Mouse (Mus musculus) MEL (cell line): Measurements from ENCODE around the gene Tepsin. TPM values are rescaled to one million over a fixed set of nuclear protein-coding genes. Genes with fewer than 3 reads are reported as not detected.

Experiments
- DNase-seq: peaks from one replicate; pipeline ENCODE4 v3.0.0; 2011; ENCODE audit warnings: low read depth, low spot score
- H3K27ac ChIP-seq: 2 replicates; pipeline ENCODE4 v1.5.1; 2012; ENCODE audit warnings: low read depth, mild to moderate bottlenecking, control low read depth, low read length, moderate library complexity; ENCODE audit not compliant: control insufficient read depth
- H3K27me3 ChIP-seq, 2 experiments: fragments of 150-350 bp in 1 of 2; sonication (generic) in 1 of 2; 2 replicates each; pipeline ENCODE4 v1.6.1; 2012; ENCODE audit warnings: low read length in 2 of 2, mild to moderate bottlenecking in 2 of 2, improper control_type of control experiment in 1 of 2, moderate library complexity in 1 of 2; ENCODE audit not compliant: insufficient read depth in 2 of 2, control insufficient read depth in 1 of 2
- H3K36me3 ChIP-seq, 2 experiments: 2 replicates each; pipeline ENCODE4 v1.6.1; 2012 to 2014; ENCODE audit warnings: low read length in 2 of 2, improper control_type of control experiment in 1 of 2, inconsistent platforms in 1 of 2, mild to moderate bottlenecking in 1 of 2; ENCODE audit not compliant: insufficient read depth in 2 of 2, control insufficient read depth in 1 of 2
- H3K4me1 ChIP-seq, 2 experiments: fragments of 150-350 bp in 1 of 2; sonication (generic) in 1 of 2; 2 replicates each; pipeline ENCODE4 v1.6.1; 2012; ENCODE audit warnings: low read length in 2 of 2, improper control_type of control experiment in 1 of 2, mild to moderate bottlenecking in 1 of 2; ENCODE audit not compliant: insufficient read depth in 2 of 2, control insufficient read depth in 1 of 2
- H3K4me3 ChIP-seq, 2 experiments: fragments of 150-350 bp in 1 of 2; sonication (generic) in 1 of 2; 2 replicates each; pipeline ENCODE4 v1.5.1; 2012; ENCODE audit warnings: low read depth in 2 of 2, low read length in 2 of 2, mild to moderate bottlenecking in 2 of 2, moderate library complexity in 2 of 2, control low read depth in 1 of 2, improper control_type of control experiment in 1 of 2; ENCODE audit not compliant: control insufficient read depth in 1 of 2, insufficient read depth in 1 of 2
- H3K79me2 ChIP-seq: 2 replicates; pipeline ENCODE4 v1.6.1; 2012; ENCODE audit warnings: mild to moderate bottlenecking, low read length, moderate library complexity; ENCODE audit not compliant: control insufficient read depth, poor library complexity, insufficient read depth
- H3K9ac ChIP-seq: 2 replicates; pipeline ENCODE4 v1.6.1; 2012; ENCODE audit warnings: low read depth, mild to moderate bottlenecking, control low read depth, low read length, moderate library complexity; ENCODE audit not compliant: control insufficient read depth, poor library complexity, severe bottlenecking
- H3K9me3 ChIP-seq: fragments of 150-350 bp; sonication (generic); replicated peaks from 2 replicates; pipeline ENCODE4 v1.6.1; 2012; ENCODE audit warnings: mild to moderate bottlenecking, low read length, improper control_type of control experiment, moderate library complexity; ENCODE audit not compliant: insufficient read depth
- BHLHE40 ChIP-seq: IDR thresholded peaks from 2 replicates; pipeline ENCODE4 v1.6.1; 2012; ENCODE audit warnings: low read depth, mild to moderate bottlenecking, inconsistent platforms, low read length, improper control_type of control experiment, borderline replicate concordance
- CHD1 ChIP-seq: IDR thresholded peaks from 2 replicates; pipeline ENCODE4 v1.6.1; 2012; ENCODE audit warnings: low read depth, mild to moderate bottlenecking, inconsistent platforms, low read length, improper control_type of control experiment
- CHD2 ChIP-seq: IDR thresholded peaks from 2 replicates; pipeline ENCODE4 v1.6.1; 2011; ENCODE audit warnings: low read length, improper control_type of control experiment
- CTCF ChIP-seq, 3 experiments: IDR thresholded peaks in 2 of 3; conservative IDR thresholded peaks in 1 of 3; 2 replicates each; pipeline ENCODE4 v1.5.1; 2011 to 2012; ENCODE audit warnings: low read length in 3 of 3, low read depth in 2 of 3, mild to moderate bottlenecking in 2 of 3, improper control_type of control experiment in 1 of 3, inconsistent platforms in 1 of 3, mixed read lengths in 1 of 3, moderate library complexity in 1 of 3; ENCODE audit not compliant: control insufficient read depth in 1 of 3, insufficient read depth in 1 of 3, poor library complexity in 1 of 3, severe bottlenecking in 1 of 3
- EP300 ChIP-seq, 2 experiments: IDR thresholded peaks; 2 replicates each; pipeline ENCODE4 v1.6.1; 2011; ENCODE audit warnings: improper control_type of control experiment in 2 of 2, low read length in 2 of 2, low read depth in 1 of 2, mild to moderate bottlenecking in 1 of 2
- ETS1 ChIP-seq: IDR thresholded peaks from 2 replicates; pipeline ENCODE4 v1.6.1; 2012; ENCODE audit warnings: low read depth, mild to moderate bottlenecking, inconsistent platforms, low read length, improper control_type of control experiment, moderate library complexity
- GABPA ChIP-seq: IDR thresholded peaks from 2 replicates; pipeline ENCODE4 v1.6.1; 2012; ENCODE audit warnings: low read depth, mild to moderate bottlenecking, inconsistent platforms, low read length, improper control_type of control experiment, moderate library complexity
- HCFC1 ChIP-seq: IDR thresholded peaks from 2 replicates; pipeline ENCODE4 v1.6.1; 2012; ENCODE audit warnings: low read depth, mild to moderate bottlenecking, inconsistent platforms, low read length, improper control_type of control experiment, moderate library complexity
- JUND ChIP-seq: IDR thresholded peaks from 2 replicates; pipeline ENCODE4 v1.6.1; 2011; ENCODE audit warnings: low read depth, mild to moderate bottlenecking, improper control_type of control experiment, low read length
- KAT2A ChIP-seq: conservative IDR thresholded peaks from 2 replicates; pipeline ENCODE4 v1.6.1; 2012; ENCODE audit warnings: low read depth, low read length, improper control_type of control experiment, inconsistent platforms
- MAZ ChIP-seq: IDR thresholded peaks from 2 replicates; pipeline ENCODE4 v1.6.1; 2012; ENCODE audit warnings: low read depth, mild to moderate bottlenecking, inconsistent platforms, low read length, improper control_type of control experiment
- MXI1 ChIP-seq: IDR thresholded peaks from 2 replicates; pipeline ENCODE4 v1.6.1; 2011; ENCODE audit warnings: mild to moderate bottlenecking, low read depth, low read length, improper control_type of control experiment
- MYB ChIP-seq: IDR thresholded peaks from 2 replicates; pipeline ENCODE4 v1.6.1; 2011; ENCODE audit warnings: mild to moderate bottlenecking, low read depth, low read length, improper control_type of control experiment
- NELFE ChIP-seq: IDR thresholded peaks from 2 replicates; pipeline ENCODE4 v1.6.1; 2011; ENCODE audit warnings: low read depth, low read length, improper control_type of control experiment
- POLR2AphosphoS2 ChIP-seq: IDR thresholded peaks from 2 replicates; pipeline ENCODE4 v1.6.1; 2011; ENCODE audit warnings: low read length, improper control_type of control experiment
- POLR2AphosphoS5 ChIP-seq: IDR thresholded peaks from 2 replicates; pipeline ENCODE4 v1.6.1; 2012; ENCODE audit warnings: low read depth, borderline replicate concordance, mild to moderate bottlenecking, inconsistent platforms, low read length, moderate library complexity, mixed read lengths
- TAL1 ChIP-seq: IDR thresholded peaks from 2 replicates; pipeline ENCODE4 v1.6.1; 2012; ENCODE audit warnings: mild to moderate bottlenecking, inconsistent platforms, low read length, moderate library complexity, mixed read lengths
- TBP ChIP-seq: IDR thresholded peaks from 2 replicates; pipeline ENCODE4 v1.8.0; 2011; ENCODE audit warnings: low read depth, low read length, improper control_type of control experiment
- USF1 ChIP-seq: IDR thresholded peaks from 2 replicates; pipeline ENCODE4 v1.6.1; 2014; ENCODE audit warnings: low read depth, mild to moderate bottlenecking, inconsistent platforms, low read length, improper control_type of control experiment, moderate library complexity
- ZMIZ1 ChIP-seq: IDR thresholded peaks from 2 replicates; pipeline ENCODE4 v1.6.1; 2012; ENCODE audit warnings: low read depth, mild to moderate bottlenecking, inconsistent platforms, low read length, improper control_type of control experiment, moderate library complexity
- ZNF384 ChIP-seq: IDR thresholded peaks from 2 replicates; pipeline ENCODE4 v1.6.1; 2012; ENCODE audit warnings: low read depth, mild to moderate bottlenecking, inconsistent platforms, low read length, improper control_type of control experiment
- polyA plus RNA-seq, 2 experiments: library from polyadenylated mRNA; stranded (reverse) in 1 of 2; unstranded in 1 of 2; fragments of >175 nt in 1 of 2; fragments of >200 nt in 1 of 2; gene quantifications; 2 replicates each; pipeline versions ENCODE4 v1.2.1 to v1.2.4; 2012; ENCODE audit warnings: low replicate concordance in 2 of 2, low read depth in 1 of 2; ENCODE audit not compliant: insufficient read length in 2 of 2, insufficient read depth in 1 of 2, missing spikeins in 1 of 2
- total RNA-seq: library from RNA; depleted of rRNA; stranded (reverse); fragments of 300-350 nt; gene quantifications from 2 replicates; pipeline ENCODE4 v1.2.3, GENCODE M21; 2012

Gene Tepsin
- total and polyA plus RNA-seq, 3 experiments, result 14.3 to 16.6 TPM; not detected in 1

DNA sequence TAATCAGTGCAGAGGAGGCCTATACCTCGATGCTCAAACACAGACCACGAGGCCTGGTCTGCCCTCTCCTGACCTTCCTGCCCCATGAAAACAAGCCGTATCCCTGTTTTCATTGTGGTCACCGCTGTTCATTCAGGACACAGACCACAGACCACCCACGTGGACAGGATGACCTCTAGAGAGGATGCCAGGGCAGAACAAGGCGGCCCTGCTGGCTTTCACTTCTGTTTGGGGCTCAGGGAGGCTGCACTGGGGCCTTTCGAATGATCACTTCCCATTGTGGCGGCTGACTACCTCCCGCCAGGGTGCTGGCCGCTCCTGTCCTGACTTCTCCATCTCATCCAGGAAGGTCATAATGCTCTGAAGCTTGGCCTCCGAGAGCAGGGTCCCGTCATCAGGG is 27.5 kb downstream of the Tepsin start:
- Histone ChIP-seq H3K4me1 (no peaks in the 10 kb centered on the region), H3K9me3 (no peaks in the 10 kb centered on the region), H3K27ac (no peak overlapping the region), H3K36me3 (no peaks in the 10 kb centered on the region), H3K4me3 (no peak overlapping the region), H3K9ac (no peak overlapping the region), H3K27me3 (no peaks in the 10 kb centered on the region), H3K79me2 (no peaks in the 10 kb centered on the region)
- TF ChIP-seq MAZ, result no peak
- no peak for TF ChIP-seq GABPA
- TF ChIP-seq POLR2AphosphoS5, result no peak
- TF ChIP-seq MXI1, result no peak
- TF ChIP-seq EP300 (IDR thresholded peaks at IDR 0.05; ENCODE audit: low read depth in 1 of 2, low read length in 2 of 2), result no peak
- no peak for TF ChIP-seq ETS1
- DNase-seq, result no peak

DNA sequence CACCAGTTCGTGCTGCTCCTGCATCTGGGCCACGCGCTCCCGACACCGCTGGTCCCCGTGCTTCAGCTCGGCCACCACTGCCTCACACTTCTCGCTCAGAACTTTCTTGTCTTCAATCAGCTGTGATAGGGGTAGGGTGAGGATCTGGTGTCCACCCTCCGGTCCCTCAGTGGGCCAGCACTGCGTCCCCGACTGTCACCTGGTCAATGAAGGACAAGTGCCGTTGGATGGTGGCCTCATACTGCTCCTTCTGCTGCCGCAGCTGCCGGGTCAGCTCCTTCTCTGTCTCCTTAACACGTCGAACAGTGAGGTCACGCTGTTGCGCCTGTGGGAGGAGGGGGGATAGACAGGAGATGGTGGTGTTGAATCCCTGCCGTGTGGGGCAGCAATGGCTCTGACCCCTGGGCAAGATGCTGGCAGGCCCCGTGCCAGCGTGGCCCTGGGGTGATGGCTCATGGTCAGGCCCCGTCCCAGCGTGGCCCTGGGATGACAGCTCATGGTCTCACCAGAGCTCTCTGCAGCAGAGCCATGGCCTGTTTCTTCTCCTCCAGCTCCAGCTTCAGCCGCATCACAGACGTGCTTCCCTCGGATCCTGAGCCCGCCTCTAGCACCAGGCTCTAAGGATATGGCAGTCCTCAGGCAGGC is 28.1 kb downstream of the Tepsin start:
- no peaks in the 10 kb centered on the region for H3K4me1 ChIP-seq
- H3K9me3 ChIP-seq, result no peaks in the 10 kb centered on the region
- no peaks in the 10 kb centered on the region for H3K27me3 ChIP-seq
- H3K79me2 ChIP-seq, result no peaks in the 10 kb centered on the region
- no peak overlapping the region for H3K9ac ChIP-seq
- H3K4me3 ChIP-seq, result no peak overlapping the region
- TF ChIP-seq POLR2AphosphoS2 (no peak), HCFC1 (no peak), ZNF384 (no peak), CHD2 (no peak), MYB (no peak), USF1 (no peak), TAL1 (no peak), JUND (no peak), ZMIZ1 (no peak)
- H3K27ac ChIP-seq, result no peak overlapping the region
- no peaks in the 10 kb centered on the region for H3K36me3 ChIP-seq
- no peak for DNase-seq

DNA sequence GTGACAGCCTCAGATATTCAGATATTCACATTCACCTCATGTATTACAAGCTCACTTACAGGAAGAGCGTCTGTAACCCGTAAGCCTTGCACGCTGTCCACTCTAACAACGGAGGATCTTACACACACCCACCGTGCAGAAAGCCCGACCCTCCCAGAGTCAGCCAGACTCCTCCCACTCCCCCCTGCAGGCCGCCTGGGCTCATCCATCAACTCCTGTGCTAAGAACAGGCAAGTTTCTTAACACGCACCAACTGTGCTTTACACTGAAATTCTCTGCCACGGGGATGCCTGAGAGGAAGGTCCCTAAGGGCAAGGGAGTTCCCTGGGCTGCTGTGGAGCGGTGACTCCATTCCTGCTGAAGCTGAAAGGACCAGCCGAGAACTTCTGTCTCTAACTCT is 29.3 kb downstream of the Tepsin start:
- TF ChIP-seq CTCF (IDR thresholded peaks at IDR 0.05 in 2 of 3, conservative IDR thresholded peaks at IDR 0.05 in 1 of 3; ENCODE audit: control insufficient read depth in 1 of 3, insufficient read depth in 1 of 3, low read depth in 2 of 3, low read length in 3 of 3, poor library complexity in 1 of 3, severe bottlenecking in 1 of 3), result no peak
- TF ChIP-seq KAT2A, result no peak
- TF ChIP-seq NELFE, result no peak
- TF ChIP-seq TBP, result no peak
- TF ChIP-seq BHLHE40, result no peak
- TF ChIP-seq EP300 (IDR thresholded peaks at IDR 0.05; ENCODE audit: low read depth in 1 of 2, low read length in 2 of 2), result no peak
- no peak for TF ChIP-seq CHD1

More for the DNA sequence above, 29.3 kb downstream of the Tepsin start:
- no peak for DNase-seq
- H3K4me1 ChIP-seq, result no peaks in the 10 kb centered on the region; a peak in 1 of 4 replicates
- H3K27ac ChIP-seq, result no peak overlapping the region
- H3K9ac ChIP-seq, result no peak overlapping the region
- H3K4me3 ChIP-seq, result no peak overlapping the region
- no peaks in the 10 kb centered on the region for H3K27me3 ChIP-seq
- H3K36me3 ChIP-seq, result no peaks in the 10 kb centered on the region
- no peaks in the 10 kb centered on the region for H3K79me2 ChIP-seq
- no peaks in the 10 kb centered on the region for H3K9me3 ChIP-seq
